Mouse (Mus musculus) gastrocnemius, adult 2 months (tissue): Measurements from ENCODE around the gene Boc. TPM values are rescaled to one million over a fixed set of nuclear protein-coding genes. Genes with fewer than 3 reads are reported as not detected.

Source experiments
- DNase-seq: peaks from one replicate; pipeline ENCODE4 v3.0.0; 2022
- H3K27ac ChIP-seq: fragments of 200-600 bp; 2 replicates; pipeline ENCODE4 v1.8.1; 2022; ENCODE audit warnings: mild to moderate bottlenecking
- H3K4me3 ChIP-seq: fragments of 200-600 bp; 2 replicates; pipeline ENCODE4 v1.8.1; 2022; ENCODE audit warnings: mild to moderate bottlenecking, moderate library complexity
- CTCF ChIP-seq: fragments of 200-600 bp; IDR thresholded peaks from 2 replicates; pipeline ENCODE4 v1.8.1; 2022; ENCODE audit warnings: antibody characterized with exemption, mild to moderate bottlenecking, moderate library complexity
- intact Hi-C: fragments of 180-260 bp; cut with DNase I; formaldehyde crosslinking; loops from one replicate; pipeline ENCODE4 v1.15.1; 2025
- total RNA-seq, 2 experiments: library from RNA; stranded (reverse); gene quantifications; 2 replicates each; pipeline ENCODE4 v1.2.3; 2021

The Boc gene
- total RNA-seq, 2 experiments from 2014 or later, result 2.6 to 5.0 TPM

GRCm38 (mm10) chr16:44508025-44508424 lies 50.7 kb downstream of the Boc start:
- intact Hi-C loops, result no loop called here
- peak overlapping the region; percentile 12; the same call in 1 of the 2 replicates for H3K27ac ChIP-seq
- no peak overlapping the region for H3K4me3 ChIP-seq
- DNase-seq, result no peak
- TF ChIP-seq CTCF, result no peak

GRCm38 (mm10) chr16:44507027-44507929 lies 51.4 kb downstream of the Boc start:
- Histone ChIP-seq H3K27ac (peak overlapping the region; percentile 48), H3K4me3 (no peak overlapping the region)
- no peak for TF ChIP-seq CTCF
- no peak for DNase-seq
- intact Hi-C loops, result no loop called here

GRCm38 (mm10) chr16:44505243-44505642 lies 53.5 kb downstream of the Boc start:
- TF ChIP-seq CTCF, result no peak
- intact Hi-C loops, result no loop called here
- no peak for DNase-seq
- Histone ChIP-seq H3K4me3 (no peak overlapping the region), H3K27ac (no peak overlapping the region)

GRCm38 (mm10) chr16:44502895-44503575 lies 55.7 kb downstream of the Boc start:
- 0 out of 2 replicates have a peak overlapping the region, but pooled peaks have one; percentile 12 for H3K27ac ChIP-seq
- no peak overlapping the region for H3K4me3 ChIP-seq
- TF ChIP-seq CTCF, result no peak
- intact Hi-C loops, result no loop called here
- peak; percentile 50 for DNase-seq

GRCm38 (mm10) chr16:44502325-44502724 lies 56.4 kb downstream of the Boc start:
- Histone ChIP-seq H3K27ac (0 out of 2 replicates have a peak overlapping the region, but pooled peaks have one; percentile 16), H3K4me3 (no peak overlapping the region)
- no peak for TF ChIP-seq CTCF
- DNase-seq, result peak; percentile 35
- intact Hi-C loops, result no loop called here

GRCm38 (mm10) chr16:44501783-44502182 lies 56.9 kb downstream of the Boc start:
- Histone ChIP-seq H3K27ac (no peak overlapping the region), H3K4me3 (no peak overlapping the region)
- DNase-seq, result no peak
- intact Hi-C loops, result no loop called here
- TF ChIP-seq CTCF, result no peak

- DNase-seq, result no peak
- Histone ChIP-seq H3K27ac (no peak overlapping the region), H3K4me3 (no peak overlapping the region)
- TF ChIP-seq CTCF, result no peak
- intact Hi-C loops, result no loop called here
Observed at GRCm38 (mm10) chr16:44498447-44498846, 60.2 kb downstream of the Boc start.

GRCm38 (mm10) chr16:44496971-44497464 lies 61.7 kb downstream of the Boc start:
- Histone ChIP-seq H3K4me3 (no peak overlapping the region), H3K27ac (no peak overlapping the region)
- intact Hi-C loops, result no loop called here
- TF ChIP-seq CTCF, result no peak
- no peak for DNase-seq

- no peak for TF ChIP-seq CTCF
- intact Hi-C loops, result no loop called here
- DNase-seq, result no peak
- Histone ChIP-seq H3K4me3 (no peak overlapping the region), H3K27ac (peak overlapping the region; percentile 63)
Observed at GRCm38 (mm10) chr16:44494441-44495108, 64.1 kb downstream of the Boc start.

- no peak overlapping the region for H3K4me3 ChIP-seq
- TF ChIP-seq CTCF, result no peak
- no peak for DNase-seq
- H3K27ac ChIP-seq, result peak overlapping the region; percentile 63
- intact Hi-C loops, result no loop called here
Observed at GRCm38 (mm10) chr16:44493868-44494267, 64.8 kb downstream of the Boc start.

- intact Hi-C loops, result no loop called here
- DNase-seq, result no peak
- H3K4me3 ChIP-seq, result no peak overlapping the region
- no peak overlapping the region for H3K27ac ChIP-seq
- no peak for TF ChIP-seq CTCF
Observed at GRCm38 (mm10) chr16:44492706-44493105, 66.0 kb downstream of the Boc start.

GRCm38 (mm10) chr16:44492151-44492550 lies 66.5 kb downstream of the Boc start:
- TF ChIP-seq CTCF, result no peak
- Histone ChIP-seq H3K4me3 (no peak overlapping the region), H3K27ac (no peak overlapping the region)
- DNase-seq, result no peak
- intact Hi-C loops, result no loop called here
